Mouse (Mus musculus) myocyte (in vitro differentiated cells): Measurements from ENCODE around the gene Sh2d5.

Experiments used
- E2F4 ChIP-seq: IDR thresholded peaks from one replicate; pipeline ENCODE4 v1.6.1; 2011; ENCODE audit warnings: mild to moderate bottlenecking, control low read depth, moderate library complexity; ENCODE audit not compliant: insufficient read depth
- MAX ChIP-seq: IDR thresholded peaks from one replicate; pipeline ENCODE4 v1.6.1; 2011; ENCODE audit warnings: low read depth, mild to moderate bottlenecking, control low read depth
- MYOD1 ChIP-seq, 3 experiments: IDR thresholded peaks; one replicate each; pipeline ENCODE4 v1.6.1; 2011; ENCODE audit warnings: control low read depth in 2 of 3, low read depth in 2 of 3, mild to moderate bottlenecking in 2 of 3, moderate library complexity in 1 of 3; ENCODE audit not compliant: insufficient read length in 2 of 3, control insufficient read depth in 1 of 3
- POLR2A ChIP-seq: IDR thresholded peaks from one replicate; pipeline ENCODE4 v1.6.1; 2011; ENCODE audit warnings: low read depth, mild to moderate bottlenecking, control low read depth, moderate library complexity; ENCODE audit not compliant: insufficient read length
- REST ChIP-seq: IDR thresholded peaks from one replicate; pipeline ENCODE4 v1.6.1; 2011; ENCODE audit warnings: mild to moderate bottlenecking, control low read depth, moderate library complexity; ENCODE audit not compliant: insufficient read depth, insufficient read length
- TCF12 ChIP-seq: IDR thresholded peaks from one replicate; pipeline ENCODE4 v1.6.1; 2011; ENCODE audit warnings: mild to moderate bottlenecking, control low read depth; ENCODE audit not compliant: poor library complexity, insufficient read depth, severe bottlenecking

DNA sequence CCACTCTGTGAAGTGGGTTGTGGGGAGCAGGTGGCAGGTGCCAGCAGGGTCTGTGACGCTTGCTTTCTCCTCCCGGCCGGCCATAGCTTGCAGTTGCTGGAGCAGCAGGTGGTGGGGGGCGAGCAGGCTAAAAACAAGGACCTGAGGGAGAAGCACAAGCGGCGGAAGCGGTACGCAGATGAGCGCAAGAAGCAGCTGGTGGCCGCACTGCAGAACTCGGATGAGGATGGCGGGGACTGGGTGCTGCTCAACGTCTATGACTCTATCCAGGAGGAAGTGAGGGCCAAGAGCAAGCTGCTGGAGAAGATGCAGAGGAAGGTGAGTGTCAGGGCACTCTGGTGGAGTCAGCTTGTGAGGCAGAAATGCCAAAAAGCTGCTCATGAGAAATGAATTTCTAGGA lies 41.8 kb downstream of the Sh2d5 start:
- no peak for TF ChIP-seq REST
- TF ChIP-seq TCF12: no peak
- TF ChIP-seq POLR2A: no peak
- no peak for TF ChIP-seq MAX
- no peak for TF ChIP-seq MYOD1 (IDR thresholded peaks at IDR 0.05; ENCODE audit: control insufficient read depth in 1 of 3, insufficient read length in 2 of 3, low read depth in 2 of 3)
- TF ChIP-seq E2F4: no peak
